Mouse (Mus musculus) stomach, postnatal 0 days (tissue): ENCODE measurements around the gene Lce1i.

Experiments
- CTCF ChIP-seq: IDR thresholded peaks from 2 replicates; pipeline ENCODE4 v1.5.1; 2016; ENCODE audit warnings: antibody characterized with exemption, low read depth, mild to moderate bottlenecking, moderate library complexity
- EP300 ChIP-seq: optimal IDR thresholded peaks from 2 replicates; pipeline ENCODE3; 2016; ENCODE audit warnings: antibody characterized with exemption

GRCm38 (mm10) chr3:92825808-92826207, 47.1 kb upstream of the Lce1i start:
- TF ChIP-seq CTCF (peak; percentile 62), EP300 (no peak)
